Mouse (Mus musculus) G1E (cell line): ENCODE measurements around the gene Olfr307.

ENCODE experiments used
- CTCF ChIP-seq: IDR thresholded peaks from 2 replicates; pipeline ENCODE4 v1.5.1; 2012; ENCODE audit warnings: low read depth, low read length, inconsistent platforms, mixed read lengths
- GATA1 ChIP-seq: IDR thresholded peaks from 2 replicates; pipeline ENCODE4 v1.6.1; 2012; ENCODE audit warnings: borderline replicate concordance, low read length, inconsistent platforms, mixed read lengths
- TAL1 ChIP-seq: conservative IDR thresholded peaks from 2 replicates; pipeline ENCODE4 v1.6.1; 2012; ENCODE audit warnings: low read depth, low read length, inconsistent platforms, mixed read lengths

DNA sequence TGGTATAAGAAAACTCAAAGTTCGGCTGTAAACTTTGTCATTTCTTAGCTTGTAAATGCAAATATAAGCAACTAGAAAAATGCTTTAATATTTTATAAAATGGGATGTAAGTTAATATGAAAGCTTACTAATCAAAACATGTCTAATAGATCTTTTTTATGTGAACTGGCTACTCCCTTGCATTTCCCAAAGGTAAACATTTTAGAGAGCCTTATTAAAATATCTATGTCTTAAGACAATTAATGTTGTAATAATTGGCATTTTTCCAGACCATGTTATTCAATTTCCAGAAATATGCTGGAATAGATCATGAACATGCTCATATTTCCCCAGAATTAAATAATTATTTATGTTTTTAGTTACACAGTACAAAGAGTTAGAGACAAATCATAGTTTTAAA lies at the start of gene Olfr307:
- TF ChIP-seq TAL1 (no peak), GATA1 (no peak), CTCF (no peak)
